Mouse (Mus musculus): ENCODE measurements around the gene Ednra.

Ednra gene

DNA sequence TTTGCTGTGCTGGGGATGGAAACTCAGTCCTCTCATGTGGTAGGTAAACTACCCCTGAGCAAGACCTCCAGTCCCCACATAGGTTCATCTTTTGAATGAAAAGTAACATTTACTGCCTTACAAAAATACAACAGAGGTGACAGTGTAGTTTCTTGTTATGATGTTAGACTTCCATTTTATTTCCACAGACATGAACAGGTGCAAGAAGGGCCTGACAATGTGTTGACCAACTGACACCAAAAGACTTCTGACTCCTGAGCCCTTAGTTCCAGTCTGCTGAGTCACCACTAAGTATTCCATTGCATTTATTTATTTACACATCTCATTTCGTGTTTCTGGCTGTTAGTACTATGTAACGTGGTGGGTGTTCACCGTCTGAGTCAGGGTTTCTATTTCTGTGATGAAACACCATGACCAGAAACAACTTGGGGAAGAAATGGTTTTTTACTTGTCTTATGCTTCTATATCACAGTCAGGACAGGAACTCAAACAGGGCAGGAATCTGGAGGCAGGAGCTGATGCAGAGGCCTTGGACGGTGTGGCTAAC lies 64.7 kb downstream of the Ednra start:
- intact Hi-C loops (cut with DNase I) = loop anchor here (10.0 kb wide), 1 partner anchor 55 kb away; no protein-coding TSS in a partner anchor

GRCm38 (mm10) chr8:77658356-77658755 lies 65.9 kb downstream of the Ednra start:
- intact Hi-C loops (cut with DNase I) = no loop called here

DNA sequence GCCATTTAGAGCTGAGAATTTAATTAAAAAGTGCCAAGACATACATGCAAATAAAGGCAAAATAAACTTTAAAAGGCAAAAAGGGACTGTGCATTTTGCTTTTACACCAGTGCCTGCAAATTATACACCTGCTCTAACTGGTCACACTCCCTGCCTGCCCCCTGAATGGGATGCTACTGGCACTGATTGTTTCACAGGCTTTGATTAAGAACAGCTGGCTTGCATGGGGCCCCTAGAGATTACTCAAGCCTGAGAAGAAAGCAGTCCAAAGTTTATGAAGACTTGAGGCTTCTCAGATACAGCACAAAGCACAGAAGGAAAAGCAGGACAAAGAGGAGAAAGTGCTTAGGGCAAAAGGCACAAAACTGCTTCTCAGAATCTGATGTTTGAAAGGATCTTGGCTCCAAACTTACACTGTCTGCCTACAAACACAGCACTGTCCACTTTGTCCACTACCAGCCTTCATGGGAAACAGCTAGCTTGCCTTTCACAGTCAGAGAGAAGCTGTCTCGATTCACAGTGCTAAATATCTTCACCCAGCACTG lies 73.5 kb downstream of the Ednra start:
- intact Hi-C loops (cut with DNase I) = no loop called here

DNA sequence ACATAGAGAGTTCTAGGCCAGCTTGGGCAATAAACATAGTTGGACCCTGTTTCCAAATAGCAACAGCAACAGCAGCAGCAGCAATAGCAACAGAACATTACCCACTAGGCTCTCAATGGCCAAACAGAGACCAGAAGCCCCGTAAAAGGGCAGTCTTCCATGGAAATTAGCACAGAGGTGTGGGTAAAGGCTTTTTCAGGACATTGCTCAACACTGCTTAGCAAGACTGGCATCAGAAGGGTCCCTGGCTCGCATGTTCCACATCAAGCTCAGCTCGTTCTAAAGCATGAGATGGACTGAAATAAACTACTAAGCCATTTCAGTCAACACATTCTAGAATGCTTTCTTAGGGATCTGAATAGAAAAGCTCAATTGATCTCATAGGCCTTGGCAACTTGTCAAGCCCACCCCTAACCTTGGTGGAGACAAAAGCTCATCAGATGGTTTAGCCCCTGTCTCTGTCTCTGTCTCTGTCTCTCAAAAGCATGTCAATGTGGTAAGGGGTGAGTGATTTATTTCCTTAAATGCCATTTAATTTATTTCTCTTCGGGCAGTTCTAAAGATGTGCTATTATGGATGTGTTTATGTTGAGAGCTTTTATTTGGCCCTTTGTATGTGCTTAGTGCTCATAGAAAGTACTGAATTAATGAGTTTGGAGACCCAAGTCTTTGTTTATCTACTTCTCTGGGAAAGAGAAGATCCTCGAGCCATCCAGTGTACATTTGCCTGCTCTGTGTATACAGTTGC lies 84.0 kb downstream of the Ednra start:
- intact Hi-C loops (cut with DNase I) = no loop called here

- intact Hi-C loops (cut with DNase I) = no loop called here
These were observed 86.7 kb downstream of the Ednra start for GRCm38 (mm10) chr8:77637593-77637992.

GRCm38 (mm10) chr8:77634035-77634434 lies 90.2 kb downstream of the Ednra start:
- intact Hi-C loops (cut with DNase I) = loop anchor here (5.0 kb wide), 1 partner anchor 88 kb away; the partner anchor contains the start of gene Ednra

DNA sequence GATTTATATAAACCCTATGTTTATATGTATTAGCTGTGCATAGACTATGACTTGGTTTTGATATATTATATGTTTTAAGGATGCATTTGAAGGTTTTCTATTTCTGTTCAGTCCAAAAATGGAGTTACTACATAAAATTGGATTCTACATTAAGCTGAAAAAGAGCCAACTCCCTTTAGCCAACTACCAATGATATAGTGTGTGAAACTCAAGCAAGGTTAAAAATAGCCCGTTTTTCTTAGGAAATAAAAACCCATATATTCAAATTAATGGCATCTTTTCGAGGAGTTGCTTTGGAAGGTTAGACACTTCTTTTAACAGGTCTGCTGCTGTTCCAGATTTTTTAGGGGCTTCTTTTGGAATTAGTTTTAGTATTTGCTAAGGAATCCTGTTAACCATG lies 91.1 kb downstream of the Ednra start:
- intact Hi-C loops (cut with DNase I) = loop anchor here (5.0 kb wide), 1 partner anchor 89 kb away; the partner anchor contains the start of gene Ednra

DNA sequence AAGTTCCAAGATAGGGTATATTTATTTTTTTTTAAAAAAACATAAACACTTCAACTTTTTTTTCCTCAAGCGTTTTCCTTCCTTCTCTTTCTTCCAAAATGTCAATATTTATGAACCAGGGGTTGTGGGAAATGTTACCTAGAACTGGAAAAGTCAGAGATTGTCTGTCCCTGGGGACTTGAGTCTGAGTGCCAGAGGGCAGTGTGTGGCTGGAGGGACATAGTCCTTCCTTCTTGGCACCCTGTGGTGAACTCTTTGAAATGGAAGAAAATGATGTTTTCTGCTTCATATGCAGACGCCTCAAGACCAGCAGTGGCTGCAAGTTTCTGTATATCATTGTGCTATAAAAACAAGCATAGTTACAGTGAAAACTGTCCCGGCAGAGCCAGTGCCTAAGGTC lies 93.6 kb downstream of the Ednra start:
- intact Hi-C loops (cut with DNase I) = loop anchor here (2.0 to 5.0 kb wide), 2 partner anchors 92 to 374 kb away; partner anchors contain the start of gene Ednra

DNA sequence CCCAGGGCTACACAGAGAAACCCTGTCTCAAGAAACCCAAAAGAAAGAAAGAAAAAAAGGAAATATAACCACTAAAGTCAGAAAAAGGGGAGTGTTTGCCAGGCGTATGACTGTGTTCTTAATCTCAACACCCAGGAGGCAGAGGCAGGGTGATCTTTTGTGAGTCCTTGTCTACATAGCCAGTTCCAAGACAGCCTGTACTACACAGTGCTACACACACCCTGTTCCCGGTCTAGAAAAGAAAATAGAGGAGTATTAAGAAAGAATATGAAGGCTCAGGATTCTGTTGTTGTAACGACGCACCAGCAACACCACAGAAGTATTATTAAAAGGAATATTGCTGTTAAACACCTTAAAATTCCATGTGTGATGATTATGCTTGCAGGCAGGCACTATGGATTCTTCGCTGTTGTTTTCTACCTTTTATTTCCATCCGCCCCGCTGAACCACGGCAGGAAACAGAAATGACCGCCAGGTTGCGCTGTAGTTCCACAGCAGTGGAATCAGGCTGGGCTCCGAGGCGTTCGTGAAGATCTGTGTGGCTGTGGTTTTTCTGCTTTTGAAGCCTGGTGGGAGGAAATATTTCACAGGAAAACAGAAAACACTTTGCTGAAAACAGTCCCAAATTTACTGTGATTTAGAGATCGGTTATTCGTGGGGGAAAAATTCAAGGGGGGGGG lies 94.3 kb downstream of the Ednra start:
- intact Hi-C loops (cut with DNase I) = loop anchor here (2.0 to 5.0 kb wide), 2 partner anchors 92 to 375 kb away; partner anchors contain the start of gene Ednra

GRCm38 (mm10) chr8:77623677-77624209 lies 100.5 kb downstream of the Ednra start:
- intact Hi-C loops (cut with DNase I) = no loop called here

GRCm38 (mm10) chr8:77617916-77618315 lies 106.3 kb downstream of the Ednra start:
- intact Hi-C loops (cut with DNase I) = no loop called here
